Mouse (Mus musculus): ENCODE data around the gene Lgr4. TPM values are rescaled to one million over a fixed set of nuclear protein-coding genes. Genes with fewer than 3 reads are reported as not detected.

Lgr4 gene
- polyA plus RNA-seq, 1 experiment from 2014 or later = 3.9 TPM

DNA sequence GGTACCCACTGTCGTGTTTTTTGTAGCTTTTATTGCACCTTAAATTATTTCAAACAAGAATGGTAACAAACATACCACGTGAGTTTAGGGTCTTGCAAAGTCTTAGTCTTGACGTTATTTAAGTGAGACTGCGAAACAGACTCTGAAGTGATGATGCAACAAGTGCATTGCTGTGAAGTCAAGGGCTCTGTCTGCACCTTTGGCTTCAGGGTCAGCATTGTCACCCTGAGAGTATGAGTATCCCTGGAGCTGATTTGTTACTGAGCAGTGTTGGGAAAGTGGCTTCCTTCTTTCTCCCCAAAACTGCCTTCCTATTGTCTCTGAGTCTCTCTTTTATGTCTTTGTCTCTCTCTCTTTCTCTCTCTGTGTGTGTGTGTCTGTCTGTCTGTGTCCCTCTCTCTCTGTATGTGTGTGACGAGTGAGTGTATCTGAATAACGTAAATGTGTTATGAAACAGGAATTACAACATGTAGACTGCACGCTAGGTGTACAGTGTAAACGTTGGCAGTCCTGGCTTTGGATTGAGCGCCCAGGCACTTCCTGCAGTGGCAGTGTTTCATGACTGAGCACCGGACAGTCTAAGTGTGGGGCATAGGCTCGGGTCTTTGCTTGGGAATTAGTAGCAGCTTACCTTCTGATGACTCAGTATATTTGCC is 18.4 kb downstream of the Lgr4 start:
- H3K9me3 ChIP-seq (ENCODE audit: low read length) = no peaks in the 10 kb centered on the region
- peaks cover 14% of the 10 kb centered on the region; the same call in 1 of the 2 replicates for H3K4me1 ChIP-seq (ENCODE audit: insufficient read depth)
- H3K27ac ChIP-seq (ENCODE audit: low read depth) = peak overlapping the region; percentile 53
- 43% methylated on average over 11 of the region's 11 CpGs for WGBS (ENCODE audit: insufficient replicate concordance)
- no peak overlapping the region for H3K9ac ChIP-seq (replicated peaks)
- H3K4me2 ChIP-seq (ENCODE audit: low read depth, low read length) = peak overlapping the region; percentile 20
- DNase-seq = no peak
- peak; percentile 86 for ATAC-seq
- no peak overlapping the region for H3K4me3 ChIP-seq (ENCODE audit: low read depth, low read length)
- no peaks in the 10 kb centered on the region for H3K27me3 ChIP-seq (ENCODE audit: insufficient read depth, low read length)
- H3K36me3 ChIP-seq (replicated peaks; ENCODE audit: insufficient read depth, low read length) = no peaks in the 10 kb centered on the region
- no peak for TF ChIP-seq CTCF (IDR thresholded peaks at IDR 0.05; ENCODE audit: low read depth)
- no peak for TF ChIP-seq EP300 (IDR thresholded peaks at IDR 0.05; ENCODE audit: low read depth)

DNA sequence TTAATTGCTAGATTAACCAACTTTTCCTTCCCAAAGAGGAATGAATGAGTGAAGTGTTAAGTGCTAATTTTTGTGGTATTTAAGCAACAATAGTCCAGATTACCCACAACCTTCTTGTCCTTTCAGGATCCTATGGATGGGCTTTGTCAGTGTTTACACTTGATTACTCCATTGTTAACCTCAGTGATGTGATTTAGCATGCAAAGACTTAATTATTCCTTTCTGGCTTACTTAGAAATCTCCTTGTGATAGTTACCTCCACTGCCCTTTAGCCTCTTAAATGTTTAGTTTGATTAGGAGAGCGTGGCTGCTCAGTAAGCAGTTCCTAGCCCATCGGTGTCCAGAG is 18.9 kb downstream of the Lgr4 start:
- H3K9me3 ChIP-seq (ENCODE audit: low read length) = no peaks in the 10 kb centered on the region
- peak overlapping the region; percentile 53 for H3K27ac ChIP-seq (ENCODE audit: low read depth)
- TF ChIP-seq EP300 (IDR thresholded peaks at IDR 0.05; ENCODE audit: low read depth) = no peak
- no peak for TF ChIP-seq CTCF (IDR thresholded peaks at IDR 0.05; ENCODE audit: low read depth)
- WGBS (ENCODE audit: insufficient replicate concordance) = 46% methylated on average over 2 of the region's 2 CpGs
- no peaks in the 10 kb centered on the region for H3K36me3 ChIP-seq (replicated peaks; ENCODE audit: insufficient read depth, low read length)
- H3K4me2 ChIP-seq (ENCODE audit: low read depth, low read length) = peak overlapping the region; percentile 20
- no peak for ATAC-seq
- DNase-seq = no peak
- H3K9ac ChIP-seq (replicated peaks) = no peak overlapping the region
- H3K27me3 ChIP-seq (ENCODE audit: insufficient read depth, low read length) = no peaks in the 10 kb centered on the region
- H3K4me1 ChIP-seq (ENCODE audit: insufficient read depth) = peaks cover 14% of the 10 kb centered on the region; the same call in 1 of the 2 replicates
- no peak overlapping the region for H3K4me3 ChIP-seq (ENCODE audit: low read depth, low read length)

DNA sequence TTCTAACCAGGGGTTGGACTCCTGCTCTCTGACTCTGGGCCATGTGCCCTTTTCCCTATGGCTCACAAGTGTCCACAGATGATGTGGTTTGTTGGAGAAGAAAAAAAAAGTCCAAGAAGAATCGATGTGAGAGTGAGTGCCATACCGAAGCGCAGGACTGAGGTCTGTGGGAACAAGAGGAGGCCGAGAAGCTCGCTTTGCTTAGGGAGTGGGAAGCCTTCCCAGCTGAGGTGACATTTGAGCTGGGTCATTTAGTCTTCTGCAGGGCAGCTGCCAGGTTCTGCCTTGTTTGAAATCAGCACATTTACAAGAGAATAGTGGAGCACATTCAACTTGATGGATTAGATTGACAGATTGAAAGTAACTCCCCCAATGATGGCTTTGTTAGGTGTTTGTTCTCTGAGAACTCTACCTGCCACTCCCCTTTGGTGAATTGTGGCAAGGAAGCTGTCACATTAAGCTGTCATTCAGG is 24.6 kb downstream of the Lgr4 start:
- Histone ChIP-seq H3K9me3 (ENCODE audit: low read length) (no peaks in the 10 kb centered on the region), H3K27ac (ENCODE audit: low read depth) (peak overlapping the region; percentile 8; the same call in 1 of the 2 replicates), H3K36me3 (replicated peaks; ENCODE audit: insufficient read depth, low read length) (no peaks in the 10 kb centered on the region), H3K4me3 (ENCODE audit: low read depth, low read length) (no peak overlapping the region), H3K4me2 (ENCODE audit: low read depth, low read length) (no peak overlapping the region), H3K27me3 (ENCODE audit: insufficient read depth, low read length) (no peaks in the 10 kb centered on the region), H3K9ac (replicated peaks) (no peak overlapping the region), H3K4me1 (ENCODE audit: insufficient read depth) (no peaks in the 10 kb centered on the region)
- no peak for DNase-seq
- peak; percentile 56 for ATAC-seq
- WGBS (ENCODE audit: insufficient replicate concordance) = 57% methylated on average over 5 of the region's 5 CpGs
- TF ChIP-seq CTCF (IDR thresholded peaks at IDR 0.05; ENCODE audit: low read depth) = no peak
- no peak for TF ChIP-seq EP300 (IDR thresholded peaks at IDR 0.05; ENCODE audit: low read depth)

DNA sequence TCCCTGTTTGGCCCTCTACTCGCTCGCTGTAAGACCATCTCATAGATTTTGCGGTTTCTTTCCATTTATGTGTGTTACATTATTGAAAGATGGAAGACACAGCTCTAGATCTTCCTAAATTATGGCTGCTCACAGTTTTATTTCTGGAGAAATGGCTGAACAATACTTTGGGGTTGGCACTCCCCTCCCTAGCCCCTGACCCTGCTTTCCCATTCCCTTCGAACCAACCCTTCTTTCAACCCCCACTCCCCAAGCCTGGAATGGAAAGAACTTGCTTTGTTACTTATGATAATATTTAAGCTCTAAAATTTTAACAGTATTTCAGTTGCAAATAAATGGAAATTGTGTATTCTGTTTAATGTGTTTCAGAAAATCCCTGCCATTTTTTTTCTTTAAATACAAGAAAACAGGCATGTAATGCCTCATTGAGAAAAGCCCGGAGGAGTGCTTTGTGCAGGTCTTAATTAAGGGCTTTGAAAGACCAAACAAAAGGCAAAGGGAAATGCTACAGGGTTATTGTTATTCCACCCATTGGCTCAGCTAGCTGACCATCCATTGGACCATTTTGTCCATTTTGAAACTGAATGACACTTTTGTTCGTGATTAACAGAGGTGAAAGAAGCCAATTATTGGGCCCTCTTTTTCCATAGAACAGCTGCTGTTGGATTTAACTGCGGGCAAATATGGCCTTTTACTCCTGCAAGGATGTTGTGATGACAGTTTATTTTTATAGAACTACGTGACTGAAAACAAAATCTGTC is 25.5 kb downstream of the Lgr4 start:
- no peak overlapping the region for H3K4me2 ChIP-seq (ENCODE audit: low read depth, low read length)
- ATAC-seq = no peak

DNA sequence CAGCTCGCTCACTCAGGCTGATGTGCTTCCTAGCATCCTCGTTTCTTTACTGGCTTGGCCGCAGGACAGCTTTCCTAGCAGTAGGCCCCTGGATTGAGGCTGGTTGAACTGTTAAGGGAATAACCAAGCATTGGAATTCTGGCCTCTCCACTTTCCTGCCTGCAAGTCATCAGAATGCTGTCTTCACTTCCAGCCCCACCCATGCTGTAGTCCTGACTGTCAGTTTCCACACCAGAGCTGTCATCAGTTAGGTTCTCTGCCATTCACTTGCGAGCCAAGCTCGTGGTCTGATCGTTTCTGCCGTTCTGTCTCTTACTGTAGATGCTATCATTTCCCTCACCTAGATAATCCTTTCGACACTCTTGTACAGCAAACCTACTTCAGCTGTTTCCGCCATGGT is 27.5 kb downstream of the Lgr4 start:
- DNase-seq = no peak
- Histone ChIP-seq H3K4me2 (ENCODE audit: low read depth, low read length) (no peak overlapping the region), H3K36me3 (replicated peaks; ENCODE audit: insufficient read depth, low read length) (no peaks in the 10 kb centered on the region), H3K27me3 (ENCODE audit: insufficient read depth, low read length) (no peaks in the 10 kb centered on the region), H3K9me3 (ENCODE audit: low read length) (no peaks in the 10 kb centered on the region), H3K9ac (replicated peaks) (no peak overlapping the region), H3K27ac (ENCODE audit: low read depth) (no peak overlapping the region), H3K4me3 (ENCODE audit: low read depth, low read length) (no peak overlapping the region), H3K4me1 (ENCODE audit: insufficient read depth) (no peaks in the 10 kb centered on the region)
- TF ChIP-seq CTCF (IDR thresholded peaks at IDR 0.05; ENCODE audit: low read depth) (no peak), EP300 (IDR thresholded peaks at IDR 0.05; ENCODE audit: low read depth) (no peak)
- ATAC-seq = no peak
- WGBS (ENCODE audit: insufficient replicate concordance) = 61% methylated on average over 9 of the region's 9 CpGs

More for the DNA sequence above, 25.5 kb downstream of the Lgr4 start:
- Histone ChIP-seq H3K27ac (ENCODE audit: low read depth) (no peak overlapping the region), H3K36me3 (replicated peaks; ENCODE audit: insufficient read depth, low read length) (no peaks in the 10 kb centered on the region), H3K4me1 (ENCODE audit: insufficient read depth) (no peaks in the 10 kb centered on the region), H3K27me3 (ENCODE audit: insufficient read depth, low read length) (no peaks in the 10 kb centered on the region), H3K9me3 (ENCODE audit: low read length) (no peaks in the 10 kb centered on the region), H3K4me3 (ENCODE audit: low read depth, low read length) (no peak overlapping the region), H3K9ac (replicated peaks) (no peak overlapping the region)
- TF ChIP-seq EP300 (IDR thresholded peaks at IDR 0.05; ENCODE audit: low read depth) = no peak
- TF ChIP-seq CTCF (IDR thresholded peaks at IDR 0.05; ENCODE audit: low read depth) = no peak
- DNase-seq = no peak
- 82% methylated on average over 8 of the region's 8 CpGs for WGBS (ENCODE audit: insufficient replicate concordance)

DNA sequence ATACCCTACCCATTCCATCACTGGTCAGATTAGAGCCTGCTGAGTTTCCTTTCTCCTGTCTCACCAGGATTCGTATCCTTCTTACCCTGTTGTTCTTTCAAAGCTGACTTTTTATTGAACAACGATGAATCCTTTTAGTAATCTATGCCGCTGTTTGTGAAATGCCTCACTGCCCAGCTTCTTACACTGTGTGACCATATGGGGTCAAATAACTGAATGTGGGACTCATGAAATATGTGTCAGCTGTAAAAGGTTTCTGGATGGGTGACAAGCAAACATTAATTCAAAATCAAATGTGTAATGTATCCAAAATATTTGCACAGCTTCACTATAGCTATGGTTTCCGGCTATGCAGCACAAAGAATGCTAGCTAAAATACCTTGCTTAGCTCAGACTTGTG is 28.1 kb downstream of the Lgr4 start:
- no peak for ATAC-seq
- 0 out of 2 replicates have a peak, but pooled peaks cover 2% of the 10 kb centered on the region for H3K4me1 ChIP-seq (ENCODE audit: insufficient read depth)
- DNase-seq = no peak
- H3K9ac ChIP-seq (replicated peaks) = no peak overlapping the region
- no peaks in the 10 kb centered on the region for H3K9me3 ChIP-seq (ENCODE audit: low read length)
- no peaks in the 10 kb centered on the region for H3K36me3 ChIP-seq (replicated peaks; ENCODE audit: insufficient read depth, low read length)
- WGBS (ENCODE audit: insufficient replicate concordance) = 84% methylated on average over 4 of the region's 4 CpGs
- TF ChIP-seq EP300 (IDR thresholded peaks at IDR 0.05; ENCODE audit: low read depth) (no peak), CTCF (IDR thresholded peaks at IDR 0.05; ENCODE audit: low read depth) (no peak)
- H3K27ac ChIP-seq (ENCODE audit: low read depth) = no peak overlapping the region
- no peaks in the 10 kb centered on the region for H3K27me3 ChIP-seq (ENCODE audit: insufficient read depth, low read length)
- no peak overlapping the region for H3K4me2 ChIP-seq (ENCODE audit: low read depth, low read length)
- H3K4me3 ChIP-seq (ENCODE audit: low read depth, low read length) = no peak overlapping the region
